Mouse (Mus musculus): Measurements from ENCODE around the gene Hoxa3. TPM values are rescaled to one million over a fixed set of nuclear protein-coding genes. Genes with fewer than 3 reads are reported as not detected.

The Hoxa3 gene
- total RNA-seq, 2 experiments from 2014 or later: 0.32 to 1.9 TPM

DNA sequence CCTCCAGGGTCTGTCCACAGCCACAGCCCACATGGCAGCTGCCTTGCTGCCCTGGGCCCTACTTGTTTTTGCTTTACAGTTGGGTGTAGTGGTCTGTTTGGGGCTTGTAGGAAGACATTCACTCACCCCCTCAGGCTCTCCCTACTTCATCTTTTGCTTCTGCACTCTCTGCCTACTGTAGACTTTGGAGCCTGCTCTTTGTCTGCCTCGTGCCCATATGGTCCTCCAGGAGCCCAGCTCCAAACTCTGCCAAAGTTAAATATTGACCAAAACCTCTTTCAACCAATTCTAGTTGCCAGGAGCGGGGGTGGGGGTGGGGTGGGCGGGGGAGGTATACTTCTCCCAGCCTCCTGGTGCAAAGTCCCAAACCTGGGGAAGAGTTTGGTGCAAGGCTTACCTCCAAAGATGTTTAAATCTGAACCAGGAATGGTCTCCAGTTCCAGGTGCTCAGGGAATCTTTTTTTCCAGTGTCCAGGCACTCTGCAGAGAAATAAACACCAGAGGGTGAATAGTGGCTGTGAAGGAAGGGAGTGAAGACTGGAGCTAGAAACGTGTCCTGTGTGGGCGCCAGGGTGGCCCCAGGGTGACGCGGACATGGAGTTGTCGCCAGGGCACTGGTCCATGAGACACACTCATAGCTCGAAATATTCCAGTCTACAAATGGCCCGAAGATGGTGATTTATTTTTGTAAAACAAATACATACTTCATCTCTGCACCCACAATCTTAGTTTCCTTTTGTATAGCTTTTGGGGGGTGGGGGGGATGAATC, 29.6 kb downstream of the Hoxa3 start:
- no peak for DNase-seq

DNA sequence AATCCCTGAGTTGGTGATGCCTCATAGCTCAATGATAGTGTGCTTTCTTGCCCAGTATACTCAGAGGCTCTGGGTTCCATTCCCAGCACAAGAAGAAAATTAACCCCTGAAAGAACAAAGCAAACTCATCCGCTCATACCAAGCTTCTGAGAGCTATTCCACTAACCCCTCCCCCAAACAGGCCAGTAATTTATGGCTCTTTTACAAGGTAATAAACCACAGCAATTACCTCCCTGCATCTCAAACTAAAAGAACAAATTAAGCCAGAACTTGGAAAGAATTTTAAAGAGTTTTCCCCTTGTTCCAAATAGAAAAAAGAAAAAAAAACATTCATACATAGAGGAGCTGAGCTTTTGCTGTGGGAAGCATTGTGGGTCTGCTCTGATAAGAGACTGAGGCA, 30.3 kb downstream of the Hoxa3 start:
- DNase-seq: no peak

DNA sequence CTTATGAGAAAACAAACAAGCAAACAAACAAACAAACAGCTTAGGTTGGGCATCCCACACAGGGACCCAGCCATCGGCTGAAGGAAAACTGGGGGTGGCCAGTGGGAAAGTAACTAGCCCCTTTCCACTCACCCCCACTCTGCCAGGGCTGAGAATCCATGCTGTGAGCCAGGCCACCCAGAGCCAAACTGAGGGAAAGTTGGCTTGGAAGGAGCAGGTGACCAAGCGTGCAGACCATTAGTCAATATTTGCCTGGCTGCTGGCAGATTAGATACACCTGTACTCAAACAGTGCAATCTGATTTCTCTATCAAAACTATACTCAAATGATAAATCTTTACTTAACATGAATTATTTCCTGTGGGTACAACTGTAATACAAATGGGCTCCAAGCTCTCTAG, 31.1 kb downstream of the Hoxa3 start:
- DNase-seq: no peak

DNA sequence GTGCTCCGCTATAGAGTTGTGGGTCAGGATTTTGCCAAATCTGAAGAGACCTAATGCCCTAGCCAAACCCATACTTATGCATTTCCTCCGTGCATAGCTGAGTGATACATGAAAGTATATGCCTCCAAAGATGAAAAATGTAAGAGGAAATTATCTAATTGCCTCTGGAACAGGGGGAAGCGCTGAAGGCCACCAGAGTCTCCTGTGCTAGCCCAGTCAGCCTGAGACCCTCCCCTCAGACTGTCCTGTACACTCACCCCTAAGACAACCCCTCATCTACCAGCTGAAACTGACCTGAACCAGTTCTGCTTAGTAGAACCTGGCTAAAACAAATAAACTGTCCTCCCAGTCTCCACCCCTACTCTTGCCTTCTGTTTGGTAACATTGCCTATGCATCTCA, 32.4 kb downstream of the Hoxa3 start:
- DNase-seq: no peak

DNA sequence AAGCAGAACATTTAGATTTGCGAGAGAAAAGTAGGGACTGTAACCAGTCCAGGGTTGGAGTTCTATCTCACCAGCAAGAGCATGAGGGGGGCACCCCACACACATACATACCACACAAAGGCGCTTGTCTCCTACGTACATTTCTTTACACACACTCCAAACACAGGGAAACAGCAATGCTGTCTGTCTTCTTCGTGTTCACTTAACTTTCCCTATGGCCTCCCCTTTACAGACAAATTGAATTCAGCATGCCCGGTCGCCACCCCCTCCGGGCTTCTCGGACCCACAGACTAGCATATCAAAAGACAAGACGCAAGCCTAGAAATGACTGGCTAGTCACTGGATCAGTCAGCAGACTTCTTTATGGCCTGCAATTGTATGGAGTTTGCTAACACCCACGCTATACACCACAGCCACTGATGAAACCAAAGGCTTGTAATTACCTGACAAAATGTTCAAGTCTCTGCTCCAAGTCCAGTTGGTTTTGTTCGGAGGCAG, 32.9 kb downstream of the Hoxa3 start:
- no peak for DNase-seq

DNA sequence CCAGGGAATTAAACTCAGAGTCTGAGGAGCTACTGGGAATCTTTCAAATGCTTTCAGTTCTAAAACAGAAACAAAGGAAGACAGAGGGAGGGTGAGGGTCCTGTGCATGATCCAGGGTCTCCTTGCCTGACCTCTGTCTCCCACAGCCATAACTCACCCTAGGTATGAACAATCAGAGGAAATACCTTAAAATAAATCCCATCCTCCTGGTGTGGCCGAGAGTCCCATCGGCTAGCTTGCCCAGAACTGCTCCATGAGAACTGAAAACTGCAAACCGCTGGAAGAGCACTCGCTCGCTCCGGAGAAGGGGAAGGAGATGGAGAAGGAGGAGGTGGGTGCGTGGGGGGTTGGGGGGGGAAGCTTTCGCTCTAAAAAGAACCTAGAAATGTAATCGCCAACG, 33.4 kb downstream of the Hoxa3 start:
- DNase-seq: no peak

DNA sequence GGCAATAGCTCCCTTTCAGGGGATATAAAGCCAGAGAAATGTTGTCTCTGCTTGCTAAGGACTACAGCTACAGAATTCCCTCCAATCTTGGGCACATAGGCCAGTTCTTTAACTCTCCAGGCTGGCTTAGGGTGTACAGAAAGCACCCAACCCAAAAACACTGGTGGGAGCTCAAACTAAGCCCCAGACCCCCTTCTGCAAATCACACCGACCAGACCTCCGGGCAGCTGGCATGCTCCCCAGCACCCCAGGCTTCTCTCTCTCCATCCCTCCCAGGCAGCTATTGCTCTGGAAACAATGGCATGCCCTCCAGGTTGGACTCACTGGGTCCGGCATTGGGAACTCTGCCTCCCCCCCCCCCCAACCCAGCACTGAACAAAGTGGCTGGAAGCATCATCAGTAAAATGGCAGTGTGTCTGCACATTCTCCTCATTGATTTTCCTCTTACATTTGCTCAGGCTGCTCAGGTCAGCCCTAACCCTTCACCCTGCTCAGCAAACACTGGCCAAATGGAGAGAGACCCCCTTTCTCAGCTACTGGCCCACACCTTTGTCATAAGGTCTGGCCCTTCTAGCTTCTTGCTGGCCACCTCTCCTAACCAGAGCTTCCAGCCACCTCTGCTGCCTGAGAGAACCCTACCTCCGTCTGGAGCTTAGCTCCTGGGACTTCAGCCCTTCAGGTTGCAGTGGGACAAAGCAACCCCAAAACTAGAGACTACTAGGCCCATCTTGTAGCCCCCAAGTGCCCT, 34.0 kb downstream of the Hoxa3 start:
- DNase-seq: no peak

DNA sequence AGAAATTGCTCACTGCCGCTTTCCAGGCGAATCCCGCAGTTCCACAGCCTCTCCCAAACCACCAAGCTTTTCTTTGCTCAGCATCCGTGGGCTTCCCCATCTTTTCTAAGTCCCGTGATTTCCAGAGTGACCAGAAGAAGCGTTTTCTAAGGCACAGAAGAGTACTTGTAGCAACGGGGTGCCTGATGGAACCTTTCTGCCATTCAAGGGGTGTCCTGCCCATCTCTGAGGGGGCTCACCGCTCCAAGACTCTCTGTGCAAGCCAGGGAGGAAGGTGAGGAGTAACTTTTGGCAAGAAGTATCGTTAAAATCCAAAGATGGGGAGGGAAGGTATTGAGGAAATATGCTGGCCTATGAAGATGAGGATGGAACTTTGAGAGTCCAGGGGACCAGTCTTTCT, 35.3 kb downstream of the Hoxa3 start:
- DNase-seq: no peak

DNA sequence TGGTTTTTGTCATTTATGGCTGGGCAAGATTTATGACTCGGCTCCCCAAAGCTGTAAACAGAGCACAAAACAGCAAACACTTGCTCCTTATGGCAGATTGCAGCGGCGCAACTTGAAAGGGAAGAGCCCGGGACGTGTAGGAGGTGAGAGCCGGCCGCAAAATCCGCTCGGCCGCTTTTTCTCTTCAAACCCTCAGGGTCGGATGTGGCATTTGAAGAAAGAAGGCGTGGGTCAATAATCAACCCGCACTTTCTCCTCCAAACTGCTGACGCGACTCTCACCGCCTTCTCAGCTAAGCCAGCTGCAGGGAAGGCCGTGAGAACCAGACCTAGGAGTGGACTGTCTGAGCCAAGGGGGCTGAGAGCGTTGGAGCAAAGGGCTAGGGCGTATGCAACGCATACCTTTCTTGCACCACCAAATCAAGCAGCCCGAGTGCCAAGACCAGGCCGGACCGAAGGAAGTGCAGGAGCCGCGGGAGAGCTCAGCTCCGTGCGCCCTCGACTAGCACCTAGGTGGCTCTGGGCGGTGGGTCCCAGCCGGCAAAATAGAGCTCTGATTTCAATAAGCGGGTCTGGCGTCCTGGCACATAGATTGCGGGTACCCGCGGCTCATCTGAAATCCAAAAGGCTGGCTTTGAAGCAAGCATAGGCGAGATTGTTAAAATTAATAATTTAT, 35.9 kb downstream of the Hoxa3 start, which contains the start of gene 5730596B20Rik:
TSS of gene 5730596B20Rik (plus strand) at position 438 of the 675 bp plus-strand sequence.
- no peak for DNase-seq

DNA sequence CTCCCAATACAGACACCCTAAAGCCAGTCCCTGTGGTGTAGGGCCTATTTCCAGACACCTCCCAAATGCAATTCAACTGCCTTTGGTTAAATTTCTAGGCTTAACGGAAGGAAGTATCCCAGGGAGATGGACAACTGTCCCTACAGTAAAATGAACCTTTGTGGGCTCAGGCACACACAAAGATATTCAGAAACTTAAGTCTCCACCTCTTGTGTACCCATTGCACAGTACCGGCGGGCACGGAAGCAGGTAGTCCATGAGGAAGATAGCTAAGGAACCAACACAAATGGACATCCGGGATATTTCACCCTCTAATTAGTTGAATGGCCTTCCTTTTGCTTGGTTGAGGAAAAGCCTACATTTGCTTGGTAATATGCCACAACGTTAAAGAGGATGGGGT, 36.7 kb downstream of the Hoxa3 start:
- no peak for DNase-seq

DNA sequence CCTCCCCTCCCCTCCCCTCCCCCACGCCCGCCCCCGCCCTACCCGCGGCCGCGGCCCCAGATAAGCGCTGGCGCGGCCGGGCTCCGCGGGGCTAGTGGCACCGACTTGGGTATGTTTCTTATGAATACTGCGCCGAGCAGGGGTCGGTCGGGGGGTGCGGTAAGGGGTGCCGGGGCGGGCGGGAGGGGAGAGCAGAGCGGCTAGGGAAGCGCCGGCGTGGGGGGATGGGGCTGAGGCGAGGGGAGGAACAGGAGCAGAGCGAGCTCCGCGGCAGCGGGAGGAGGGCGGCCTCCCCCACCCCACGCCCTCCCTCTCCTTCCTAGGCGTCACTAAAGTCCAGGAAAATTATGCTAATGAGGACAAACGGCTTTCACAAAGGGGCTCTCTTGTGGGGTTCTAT, 37.3 kb downstream of the Hoxa3 start:
- no peak for DNase-seq

DNA sequence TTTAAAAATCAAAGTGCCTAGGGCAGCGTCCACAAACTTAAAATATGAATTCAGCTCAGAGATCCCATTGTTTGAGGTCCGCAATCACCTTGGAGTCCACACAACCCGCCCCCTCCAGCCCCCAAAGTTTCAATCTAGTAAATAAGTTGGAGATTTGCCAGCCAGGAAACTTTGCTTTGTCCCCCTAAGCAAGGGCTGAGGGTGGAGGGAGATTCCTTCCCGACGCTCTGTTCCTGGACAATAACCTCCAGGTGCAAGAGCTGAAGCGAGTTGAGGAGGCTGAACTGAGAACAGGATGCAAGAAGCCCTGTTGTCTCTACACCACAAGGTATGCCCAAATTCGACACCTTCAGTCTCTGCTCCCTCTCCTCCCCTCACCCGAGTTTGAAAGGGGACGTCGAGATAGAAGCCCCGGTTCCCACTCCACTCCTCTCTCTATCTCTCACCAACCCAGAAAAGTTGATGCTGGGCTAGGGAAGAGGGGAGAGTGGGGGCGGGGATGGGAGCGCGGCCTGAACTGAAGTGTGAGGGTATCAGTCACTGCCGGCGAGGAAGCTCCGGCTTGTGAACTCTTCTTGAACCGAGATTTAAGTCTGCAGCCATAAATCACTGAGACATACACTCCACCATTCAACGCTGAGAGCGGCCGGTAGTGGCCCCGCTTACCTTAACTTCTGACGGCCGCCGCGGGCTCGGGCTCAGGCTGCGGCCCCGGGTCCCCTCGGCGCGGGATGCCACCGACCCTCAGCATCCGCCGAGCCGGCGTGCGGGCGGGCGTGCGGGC, 38.0 kb downstream of the Hoxa3 start:
- DNase-seq: no peak

DNA sequence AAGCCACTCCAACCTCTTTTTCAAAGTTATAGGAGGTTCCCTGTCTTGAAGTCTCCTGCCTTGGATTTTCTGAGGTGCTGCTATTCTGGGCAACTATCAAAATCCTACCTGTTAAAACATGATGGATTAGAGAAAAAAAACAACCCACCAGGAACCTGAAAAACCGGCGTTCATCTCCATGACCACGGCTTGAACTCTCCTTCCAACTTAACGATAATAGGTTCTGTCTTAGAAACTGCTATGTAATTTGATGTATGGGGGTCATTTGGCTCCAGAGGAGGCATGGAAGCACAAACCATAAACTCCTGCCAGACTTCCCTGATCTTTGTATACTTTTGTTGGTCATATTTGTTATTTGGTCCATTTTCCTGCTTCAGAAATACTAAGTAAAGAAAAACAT, 39.5 kb downstream of the Hoxa3 start:
- DNase-seq: no peak

DNA sequence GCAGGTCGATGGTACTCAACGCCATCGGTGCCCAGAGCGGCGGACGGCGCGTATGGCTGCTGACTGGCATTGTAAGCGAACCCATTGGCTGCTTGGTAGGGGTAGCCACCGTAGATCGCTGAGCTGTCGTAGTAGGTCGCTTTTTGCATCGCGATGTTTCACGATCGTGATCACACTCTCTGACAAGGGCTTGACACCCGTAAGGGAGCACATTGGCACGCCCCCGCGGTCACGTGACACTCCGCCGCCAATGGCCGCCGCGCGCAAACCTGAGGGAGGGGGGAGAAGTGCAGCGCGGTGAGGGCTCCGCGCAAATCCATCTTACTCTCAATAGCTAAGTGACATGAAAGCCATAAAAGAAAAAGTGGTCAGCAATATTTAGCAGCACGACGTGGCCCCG, 40.6 kb downstream of the Hoxa3 start:
- DNase-seq: peak; percentile 54 to 72

DNA sequence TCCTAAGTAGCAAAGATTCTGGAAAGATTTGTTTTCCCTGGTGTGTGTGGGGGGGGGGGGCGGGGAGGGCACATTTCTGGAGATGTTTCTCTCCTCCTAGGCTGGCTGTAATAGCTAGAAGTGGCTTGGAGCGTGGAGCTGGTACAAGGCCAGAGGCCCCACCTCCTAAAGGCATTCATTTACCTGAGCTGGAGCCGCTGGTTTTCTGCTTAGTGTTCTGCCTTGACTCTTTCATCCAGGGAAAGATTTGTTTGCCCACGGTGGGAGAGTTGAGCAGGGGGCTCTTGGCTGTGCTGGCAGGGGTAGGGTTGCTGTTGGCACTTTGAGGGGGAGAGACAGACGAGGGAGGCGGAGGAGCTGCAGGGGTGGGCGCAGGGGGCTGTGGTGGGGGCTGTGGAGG, 41.2 kb downstream of the Hoxa3 start:
- no peak for DNase-seq

DNA sequence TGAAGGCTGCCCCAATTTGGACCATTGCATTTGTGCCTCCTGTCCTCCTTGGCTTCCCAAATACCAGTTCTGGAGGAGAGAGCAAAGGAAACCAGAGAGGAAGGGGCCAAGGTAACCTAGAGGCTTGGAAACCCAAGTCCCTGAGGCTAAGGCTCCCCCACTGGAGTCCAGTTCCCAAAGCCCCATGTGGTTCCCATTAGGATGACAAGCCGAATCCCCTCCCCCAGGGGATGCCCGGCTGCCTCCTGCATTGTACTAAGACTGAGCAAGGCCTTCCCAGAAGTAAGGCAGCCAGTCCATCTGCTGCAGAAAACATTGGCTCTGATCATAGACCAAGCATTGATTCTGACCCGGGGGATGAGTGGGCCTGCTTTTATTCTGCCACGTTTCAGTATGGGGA, 41.8 kb downstream of the Hoxa3 start:
- DNase-seq: no peak

DNA sequence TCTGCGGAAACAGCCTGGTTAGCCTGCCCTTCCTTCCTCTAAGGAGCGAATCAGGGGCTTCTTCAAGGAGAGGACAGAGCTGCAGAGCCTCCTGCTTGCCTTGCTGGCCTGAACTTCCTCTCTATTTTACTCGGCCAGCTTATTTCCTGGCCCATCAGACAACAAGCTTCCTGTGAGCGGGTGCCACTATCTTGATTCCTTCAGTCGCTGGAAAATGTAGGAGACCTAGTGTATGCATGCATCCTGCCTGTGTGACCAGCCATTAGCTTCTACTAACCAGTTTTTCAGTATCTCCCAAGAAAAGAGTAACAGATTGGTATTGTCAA, 42.3 kb downstream of the Hoxa3 start:
- no peak for DNase-seq

DNA sequence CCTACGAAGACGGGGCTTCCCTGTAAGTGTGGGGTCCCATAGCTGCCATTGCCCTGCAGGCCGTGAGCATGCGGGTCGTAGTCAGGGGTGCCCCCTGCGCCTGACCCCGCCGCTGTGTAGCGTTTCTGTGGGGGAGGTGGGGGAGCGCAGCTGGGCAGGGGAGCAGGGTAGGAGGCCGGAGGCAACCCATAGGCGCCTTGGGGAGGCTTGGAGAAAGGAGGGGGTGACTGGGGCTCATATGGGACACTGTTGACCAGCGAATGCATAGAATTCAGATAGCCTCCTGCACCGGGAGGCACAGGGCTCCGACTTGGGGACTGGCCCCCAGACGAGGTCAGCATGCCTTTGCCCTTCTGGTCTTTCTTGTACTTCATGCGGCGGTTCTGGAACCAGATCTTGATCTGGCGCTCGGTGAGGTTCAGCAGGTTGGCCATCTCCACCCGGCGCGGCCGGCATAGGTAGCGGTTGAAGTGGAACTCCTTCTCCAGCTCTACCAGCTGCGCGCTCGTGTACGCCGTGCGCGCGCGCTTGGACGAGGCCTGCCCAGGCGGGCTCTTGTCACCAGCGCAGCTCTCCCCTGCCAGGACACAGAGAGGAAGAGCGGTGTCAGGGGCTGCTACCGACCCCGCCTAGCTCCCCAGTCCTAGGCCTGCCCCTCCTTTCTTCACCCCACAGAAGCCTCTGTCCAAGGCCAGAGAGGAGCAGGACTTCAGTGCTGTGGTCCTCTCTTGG, 42.8 kb downstream of the Hoxa3 start:
- no peak for DNase-seq

DNA sequence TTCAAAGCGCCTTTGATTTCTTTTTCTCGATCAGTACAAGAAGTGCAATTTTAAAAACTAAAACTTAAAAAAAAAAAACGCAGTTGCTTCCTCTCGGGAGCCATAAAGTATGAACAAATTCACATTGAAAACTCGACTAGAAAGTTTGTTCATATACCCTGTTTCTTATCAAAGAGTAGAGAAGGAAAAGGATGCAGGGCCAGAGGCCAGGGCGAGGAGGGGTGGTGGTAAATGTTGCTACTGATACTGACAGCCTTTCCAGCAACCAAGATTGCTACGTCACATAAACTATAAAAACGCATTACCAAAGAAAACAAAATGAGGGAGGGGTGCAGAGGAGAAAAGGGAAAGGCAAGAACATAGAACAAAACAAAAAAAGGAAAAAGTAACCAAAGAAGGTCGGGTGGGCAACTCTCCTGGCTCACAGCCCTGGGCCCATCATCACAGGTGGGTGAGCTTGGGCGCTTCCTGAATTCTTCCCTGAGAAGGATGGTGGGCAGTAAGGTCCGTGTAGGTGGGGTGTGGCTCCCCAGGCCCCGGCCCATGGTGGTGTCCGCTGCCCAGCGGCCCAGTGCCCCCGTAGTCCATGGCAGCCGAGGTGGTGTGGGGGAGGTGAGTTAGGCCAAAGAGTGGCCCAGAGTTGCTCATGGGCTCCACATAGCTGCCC, 43.5 kb downstream of the Hoxa3 start:
- DNase-seq: no peak

DNA sequence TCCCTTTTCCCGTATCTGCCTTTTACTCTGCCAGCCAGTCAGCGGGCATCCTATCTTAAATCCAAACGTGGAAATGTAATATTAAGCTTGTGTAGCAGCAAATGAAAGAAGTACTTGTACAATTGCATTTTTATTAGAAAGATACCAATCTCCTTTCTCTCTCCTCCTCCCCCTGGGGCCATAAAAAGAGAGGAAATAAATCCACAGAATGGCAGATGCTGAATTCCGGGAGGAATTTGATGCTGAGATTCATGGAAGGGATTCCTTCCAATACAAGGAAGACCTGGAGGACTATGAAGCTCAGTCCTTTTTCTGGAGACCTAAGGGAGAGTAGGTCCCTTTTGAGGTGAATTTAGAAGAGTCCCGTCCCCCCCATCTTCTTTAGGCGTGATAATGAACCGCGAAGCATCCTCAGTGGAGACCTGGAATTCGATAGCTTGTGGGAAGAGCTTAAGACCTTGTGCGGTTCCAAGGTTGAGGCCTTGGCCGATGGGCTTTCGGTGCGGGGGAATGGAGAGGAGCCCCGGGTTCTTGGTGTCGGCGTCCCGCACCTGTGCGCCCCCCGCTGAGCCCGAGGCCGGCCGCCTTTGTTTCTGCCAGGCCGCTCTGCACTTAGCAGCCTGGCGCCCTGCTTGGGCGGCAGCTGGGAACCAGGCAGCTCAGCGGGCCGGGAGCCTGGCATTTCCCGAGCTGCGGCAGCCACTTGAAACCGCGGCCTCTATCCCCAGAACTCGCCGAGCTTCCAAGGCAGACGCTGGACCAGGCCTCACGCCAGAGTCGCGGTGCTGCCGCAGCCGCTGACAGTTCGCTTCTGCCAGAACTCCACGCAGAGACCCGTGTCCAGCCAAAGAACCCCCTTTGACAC, 44.7 kb downstream of the Hoxa3 start:
- DNase-seq: no peak
